Mouse (Mus musculus) small intestine, adult 2 months (tissue): ENCODE data around the gene Pecr. TPM values are rescaled to one million over a fixed set of nuclear protein-coding genes. Genes with fewer than 3 reads are reported as not detected.

Experiments used
- H3K27ac ChIP-seq: fragments of 200-500 bp; 2 replicates; pipeline ENCODE4 v1.5.1; 2012; ENCODE audit warnings: low read depth, low read length, control low read depth, inconsistent platforms; ENCODE audit not compliant: insufficient read depth
- H3K27me3 ChIP-seq: fragments of 200-500 bp; 2 replicates; pipeline ENCODE4 v1.6.1; 2012; ENCODE audit warnings: mild to moderate bottlenecking, moderate library complexity, low read length, inconsistent platforms; ENCODE audit not compliant: control insufficient read depth, insufficient read depth
- H3K36me3 ChIP-seq: fragments of 200-500 bp; 2 replicates; pipeline ENCODE4 v1.6.1; 2012; ENCODE audit warnings: mild to moderate bottlenecking, low read length, control low read depth, inconsistent platforms; ENCODE audit not compliant: control insufficient read depth, insufficient read depth
- H3K4me1 ChIP-seq: fragments of 200-500 bp; 2 replicates; pipeline ENCODE4 v1.6.1; 2012; ENCODE audit warnings: low read length, inconsistent platforms, mixed read lengths; ENCODE audit not compliant: control insufficient read depth, insufficient read depth, insufficient read length
- H3K4me3 ChIP-seq: fragments of 200-500 bp; 2 replicates; pipeline ENCODE4 v1.5.1; 2012; ENCODE audit warnings: low read depth, mild to moderate bottlenecking, control low read depth, inconsistent platforms, low read length, moderate library complexity
- CTCF ChIP-seq: fragments of 200-500 bp; IDR thresholded peaks from 2 replicates; pipeline ENCODE4 v1.5.1; 2012; ENCODE audit warnings: low read depth, mild to moderate bottlenecking, control low read depth, inconsistent platforms, low read length, moderate library complexity, mixed read lengths; ENCODE audit not compliant: insufficient replicate concordance, insufficient read length; ENCODE audit errors: extremely low read depth
- POLR2A ChIP-seq: fragments of 200-500 bp; IDR thresholded peaks from 2 replicates; pipeline ENCODE4 v1.6.1; 2012; ENCODE audit warnings: low read depth, mild to moderate bottlenecking, control low read depth, inconsistent platforms, low read length, moderate library complexity
- WGBS: fragments of 180-500 bp; shearing (Covaris S2); methylation state at CpG from one replicate; pipeline ENCODE4 v1.1.7; 2018; 5-methylcytosine and 5-hydroxymethylcytosine counted together
- polyA plus RNA-seq: library from polyadenylated mRNA; depleted of rRNA; stranded (reverse); fragments of >200 nt; gene quantifications from 2 replicates; pipeline ENCODE4 v1.2.3, GENCODE M21; 2012

The Pecr gene
- polyA plus RNA-seq, 1 experiment: 3.1 TPM

GRCm38 (mm10) chr1:72288527-72289150 is 4.5 kb upstream of the Pecr start:
- 89% methylated on average over 4 of the region's 4 CpGs for WGBS
- no peak for TF ChIP-seq CTCF
- no peak for TF ChIP-seq POLR2A
- no peaks in the 10 kb centered on the region for H3K27me3 ChIP-seq
- H3K4me1 ChIP-seq: no peaks in the 10 kb centered on the region; the same call in 1 of the 2 replicates
- no peaks in the 10 kb centered on the region for H3K36me3 ChIP-seq
- H3K27ac ChIP-seq: no peak overlapping the region
- no peak overlapping the region for H3K4me3 ChIP-seq

GRCm38 (mm10) chr1:72287893-72288292 is 3.8 kb upstream of the Pecr start:
- WGBS: 44% methylated on average over 4 of the region's 4 CpGs
- Histone ChIP-seq H3K4me3 (no peak overlapping the region), H3K27ac (no peak overlapping the region), H3K36me3 (no peaks in the 10 kb centered on the region), H3K27me3 (no peaks in the 10 kb centered on the region), H3K4me1 (no peaks in the 10 kb centered on the region)
- no peak for TF ChIP-seq POLR2A
- TF ChIP-seq CTCF: no peak

GRCm38 (mm10) chr1:72286904-72287303 is 2.8 kb upstream of the Pecr start:
- H3K4me3 ChIP-seq: no peak overlapping the region
- TF ChIP-seq POLR2A: no peak
- TF ChIP-seq CTCF: no peak
- H3K27me3 ChIP-seq: no peaks in the 10 kb centered on the region
- no peak overlapping the region for H3K27ac ChIP-seq
- H3K4me1 ChIP-seq: peaks cover 4% of the 10 kb centered on the region
- no peaks in the 10 kb centered on the region for H3K36me3 ChIP-seq
- WGBS: 79% methylated on average over 5 of the region's 5 CpGs

GRCm38 (mm10) chr1:72284539-72284938 is 425 bp upstream of the Pecr start:
- Histone ChIP-seq H3K4me1 (peaks cover 4% of the 10 kb centered on the region), H3K36me3 (no peaks in the 10 kb centered on the region), H3K4me3 (no peak overlapping the region), H3K27me3 (no peaks in the 10 kb centered on the region), H3K27ac (no peak overlapping the region)
- TF ChIP-seq POLR2A (no peak), CTCF (peak; percentile 12; the same call in 1 of the 2 replicates)
- WGBS: 8% methylated on average over 5 of the region's 5 CpGs

GRCm38 (mm10) chr1:72282604-72283003 is 1.5 kb downstream of the Pecr start:
- H3K36me3 ChIP-seq: no peaks in the 10 kb centered on the region
- H3K27ac ChIP-seq: no peak overlapping the region
- no peaks in the 10 kb centered on the region for H3K27me3 ChIP-seq
- peaks cover 4% of the 10 kb centered on the region for H3K4me1 ChIP-seq
- WGBS: 19% methylated on average over 1 of the region's 1 CpGs
- TF ChIP-seq CTCF (no peak), POLR2A (no peak)
- H3K4me3 ChIP-seq: no peak overlapping the region

GRCm38 (mm10) chr1:72278085-72278484 is 6.0 kb downstream of the Pecr start:
- Histone ChIP-seq H3K27me3 (no peaks in the 10 kb centered on the region), H3K36me3 (peaks cover 6% of the 10 kb centered on the region), H3K4me3 (no peak overlapping the region), H3K27ac (no peak overlapping the region), H3K4me1 (peaks cover 4% of the 10 kb centered on the region)
- TF ChIP-seq POLR2A (no peak), CTCF (no peak)
- 95% methylated on average over 3 of the region's 3 CpGs for WGBS

- TF ChIP-seq POLR2A (no peak), CTCF (no peak)
- H3K27me3 ChIP-seq: no peaks in the 10 kb centered on the region
- H3K4me3 ChIP-seq: no peak overlapping the region
- WGBS: 89% methylated on average over 3 of the region's 3 CpGs
- H3K4me1 ChIP-seq: no peaks in the 10 kb centered on the region; the same call in 1 of the 2 replicates
- H3K27ac ChIP-seq: no peak overlapping the region
- H3K36me3 ChIP-seq: 0 out of 2 replicates have a peak, but pooled peaks cover 2% of the 10 kb centered on the region
Observed at GRCm38 (mm10) chr1:72263099-72263498, 21.0 kb downstream of the Pecr start.
